Mouse (Mus musculus): Measurements from ENCODE around the gene Endou.

GRCm38 (mm10) chr15:97721008-97721701 lies 10.0 kb downstream of the Endou start:
- TF ChIP-seq CTCF (IDR thresholded peaks at IDR 0.05; ENCODE audit: insufficient read depth, low read depth, low read length) (no peak), POLR2A (IDR thresholded peaks at IDR 0.05; ENCODE audit: insufficient read depth, low read depth, low read length) (no peak)
